Mouse (Mus musculus): ENCODE data around the gene Spata2. TPM values are rescaled to one million over a fixed set of nuclear protein-coding genes. Genes with fewer than 3 reads are reported as not detected.
A peak's percentile ranks its signal among the peaks of the same experiment; 100 is the strongest.

The Spata2 gene
- polyA plus RNA-seq, 1 experiment from 2014 or later = 12.7 TPM

GRCm38 (mm10) chr2:167506546-167507260 lies 14.0 kb upstream of the Spata2 start:
- no peak overlapping the region for H3K4me2 ChIP-seq (replicated peaks)
- WGBS = 94% methylated on average over 10 of the region's 10 CpGs
- H3K9me3 ChIP-seq = no peaks in the 10 kb centered on the region
- H3K27me3 ChIP-seq (replicated peaks) = no peaks in the 10 kb centered on the region
- ATAC-seq = no peak
- peaks cover 23% of the 10 kb centered on the region for H3K36me3 ChIP-seq
- no peak overlapping the region for H3K27ac ChIP-seq
- H3K4me3 ChIP-seq (replicated peaks) = no peak overlapping the region
- H3K9ac ChIP-seq = no peak overlapping the region
- H3K4me1 ChIP-seq (replicated peaks) = peaks cover 35% of the 10 kb centered on the region

- 65% methylated on average over 3 of the region's 3 CpGs for WGBS
- Histone ChIP-seq H3K4me1 (replicated peaks) (peaks cover 35% of the 10 kb centered on the region), H3K9me3 (no peaks in the 10 kb centered on the region), H3K9ac (no peak overlapping the region), H3K27ac (no peak overlapping the region), H3K27me3 (replicated peaks) (no peaks in the 10 kb centered on the region), H3K36me3 (peaks cover 17% of the 10 kb centered on the region; the same call in 1 of the 2 replicates), H3K4me3 (replicated peaks) (no peak overlapping the region), H3K4me2 (replicated peaks) (peak overlapping the region; percentile 90)
- ATAC-seq = no peak
Measured at GRCm38 (mm10) chr2:167505127-167505526, 12.4 kb upstream of the Spata2 start.

- ATAC-seq = peak; percentile 52
- Histone ChIP-seq H3K4me1 (replicated peaks) (peaks cover 35% of the 10 kb centered on the region), H3K36me3 (peaks cover 17% of the 10 kb centered on the region; the same call in 1 of the 2 replicates), H3K4me2 (replicated peaks) (peak overlapping the region; percentile 90), H3K4me3 (replicated peaks) (peak overlapping the region; percentile 98), H3K9ac (peak overlapping the region; percentile 93), H3K9me3 (no peaks in the 10 kb centered on the region), H3K27me3 (replicated peaks) (no peaks in the 10 kb centered on the region), H3K27ac (peak overlapping the region; percentile 84)
- 1% methylated on average over 32 of the region's 32 CpGs for whole genome bisulfite sequencing
Measured at GRCm38 (mm10) chr2:167503896-167504349, 11.2 kb upstream of the Spata2 start.

GRCm38 (mm10) chr2:167503253-167503895 lies 10.7 kb upstream of the Spata2 start:
- H3K36me3 ChIP-seq = peaks cover 13% of the 10 kb centered on the region; the same call in 1 of the 2 replicates
- peak; percentile 90 for ATAC-seq
- H3K4me3 ChIP-seq (replicated peaks) = peak overlapping the region; percentile 98
- peak overlapping the region; percentile 90 for H3K4me2 ChIP-seq (replicated peaks)
- no peaks in the 10 kb centered on the region for H3K27me3 ChIP-seq (replicated peaks)
- H3K4me1 ChIP-seq (replicated peaks) = peaks cover 35% of the 10 kb centered on the region
- WGBS = under 1% methylated on average over 85 of the region's 85 CpGs
- H3K9me3 ChIP-seq = no peaks in the 10 kb centered on the region
- H3K9ac ChIP-seq = peak overlapping the region; percentile 93
- peak overlapping the region; percentile 84 for H3K27ac ChIP-seq

- Histone ChIP-seq H3K9me3 (no peaks in the 10 kb centered on the region), H3K4me3 (replicated peaks) (peak overlapping the region; percentile 98), H3K27me3 (replicated peaks) (no peaks in the 10 kb centered on the region), H3K36me3 (0 out of 2 replicates have a peak, but pooled peaks cover 8% of the 10 kb centered on the region), H3K4me1 (replicated peaks) (peaks cover 33% of the 10 kb centered on the region), H3K4me2 (replicated peaks) (peak overlapping the region; percentile 90), H3K27ac (peak overlapping the region; percentile 84), H3K9ac (peak overlapping the region; percentile 93)
- ATAC-seq = peak; percentile 70
- 39% methylated on average over 13 of the region's 13 CpGs for WGBS
Measured at GRCm38 (mm10) chr2:167502554-167503252, 10.0 kb upstream of the Spata2 start.

- no peaks in the 10 kb centered on the region for H3K27me3 ChIP-seq (replicated peaks)
- no peak overlapping the region for H3K4me2 ChIP-seq (replicated peaks)
- no peak overlapping the region for H3K27ac ChIP-seq
- H3K9me3 ChIP-seq = no peaks in the 10 kb centered on the region
- no peak overlapping the region for H3K4me3 ChIP-seq (replicated peaks)
- H3K36me3 ChIP-seq = no peaks in the 10 kb centered on the region
- no peak for ATAC-seq
- 79% methylated on average over 5 of the region's 5 CpGs for WGBS
- H3K4me1 ChIP-seq (replicated peaks) = peaks cover 6% of the 10 kb centered on the region; the same call in 1 of the 2 replicates
- no peak overlapping the region for H3K9ac ChIP-seq
Measured at GRCm38 (mm10) chr2:167497272-167497671, 4.6 kb upstream of the Spata2 start.

GRCm38 (mm10) chr2:167496437-167496836 lies 3.8 kb upstream of the Spata2 start:
- H3K27ac ChIP-seq = no peak overlapping the region

GRCm38 (mm10) chr2:167491757-167492708 lies 654 bp downstream of the Spata2 start, which contains the start of gene Rnf114:
Rnf114 (plus strand) TSS chr2:167492645.
- 3% methylated on average over 52 of the region's 52 CpGs for WGBS

More at GRCm38 (mm10) chr2:167496437-167496836, 3.8 kb upstream of the Spata2 start:
- Histone ChIP-seq H3K4me1 (replicated peaks) (peaks cover 11% of the 10 kb centered on the region), H3K36me3 (no peaks in the 10 kb centered on the region), H3K4me2 (replicated peaks) (no peak overlapping the region), H3K9me3 (no peaks in the 10 kb centered on the region), H3K4me3 (replicated peaks) (no peak overlapping the region), H3K27me3 (replicated peaks) (no peaks in the 10 kb centered on the region), H3K9ac (no peak overlapping the region)
- no peak for ATAC-seq
- WGBS = 84% methylated on average over 7 of the region's 7 CpGs

GRCm38 (mm10) chr2:167490813-167491525 lies 1.7 kb downstream of the Spata2 start:
- Histone ChIP-seq H3K4me2 (replicated peaks) (peak overlapping the region; percentile 89), H3K4me3 (replicated peaks) (peak overlapping the region; percentile 95), H3K9ac (peak overlapping the region; percentile 92; the same call in 1 of the 2 replicates), H3K9me3 (no peaks in the 10 kb centered on the region), H3K27me3 (replicated peaks) (no peaks in the 10 kb centered on the region), H3K36me3 (no peaks in the 10 kb centered on the region), H3K27ac (no peak overlapping the region), H3K4me1 (replicated peaks) (peaks cover 35% of the 10 kb centered on the region)
- no peak for ATAC-seq
- 78% methylated on average over 4 of the region's 4 CpGs for WGBS

More at GRCm38 (mm10) chr2:167491757-167492708, 654 bp downstream of the Spata2 start, which contains the start of gene Rnf114:
- Histone ChIP-seq H3K27me3 (replicated peaks) (no peaks in the 10 kb centered on the region), H3K4me3 (replicated peaks) (peak within 1 kb of the TSS; percentile 95), H3K9me3 (no peaks in the 10 kb centered on the region), H3K4me2 (replicated peaks) (peak within 1 kb of the TSS; percentile 89), H3K36me3 (no peaks in the 10 kb centered on the region), H3K9ac (peak within 1 kb of the TSS; percentile 92), H3K4me1 (replicated peaks) (peaks cover 25% of the 10 kb centered on the region), H3K27ac (peak within 1 kb of the TSS; percentile 97)
- peak; percentile 66 for ATAC-seq

- ATAC-seq = no peak
- Histone ChIP-seq H3K27ac (no peak overlapping the region), H3K36me3 (peaks cover 17% of the 10 kb centered on the region), H3K27me3 (replicated peaks) (no peaks in the 10 kb centered on the region), H3K4me3 (replicated peaks) (no peak overlapping the region), H3K9ac (no peak overlapping the region), H3K9me3 (no peaks in the 10 kb centered on the region), H3K4me2 (replicated peaks) (no peak overlapping the region), H3K4me1 (replicated peaks) (peaks cover 30% of the 10 kb centered on the region)
- WGBS = 88% methylated on average over 6 of the region's 6 CpGs
Measured at GRCm38 (mm10) chr2:167487994-167488393, 4.7 kb downstream of the Spata2 start.

- no peak overlapping the region for H3K9ac ChIP-seq
- ATAC-seq = no peak
- no peaks in the 10 kb centered on the region for H3K27me3 ChIP-seq (replicated peaks)
- no peak overlapping the region for H3K27ac ChIP-seq
- H3K4me2 ChIP-seq (replicated peaks) = no peak overlapping the region
- peaks cover 30% of the 10 kb centered on the region for H3K4me1 ChIP-seq (replicated peaks)
- no peaks in the 10 kb centered on the region for H3K9me3 ChIP-seq
- WGBS = 87% methylated on average over 6 of the region's 6 CpGs
- H3K36me3 ChIP-seq = peaks cover 21% of the 10 kb centered on the region
- H3K4me3 ChIP-seq (replicated peaks) = no peak overlapping the region
Measured at GRCm38 (mm10) chr2:167487551-167487950, 5.1 kb downstream of the Spata2 start.
